Mouse (Mus musculus): ENCODE results near the gene Mast1. TPM values are rescaled to one million over a fixed set of nuclear protein-coding genes. Genes with fewer than 3 reads are reported as not detected.

Gene Mast1
- total and polyA plus RNA-seq, 3 experiments: 0.21 to 0.34 TPM; not detected in 1

DNA sequence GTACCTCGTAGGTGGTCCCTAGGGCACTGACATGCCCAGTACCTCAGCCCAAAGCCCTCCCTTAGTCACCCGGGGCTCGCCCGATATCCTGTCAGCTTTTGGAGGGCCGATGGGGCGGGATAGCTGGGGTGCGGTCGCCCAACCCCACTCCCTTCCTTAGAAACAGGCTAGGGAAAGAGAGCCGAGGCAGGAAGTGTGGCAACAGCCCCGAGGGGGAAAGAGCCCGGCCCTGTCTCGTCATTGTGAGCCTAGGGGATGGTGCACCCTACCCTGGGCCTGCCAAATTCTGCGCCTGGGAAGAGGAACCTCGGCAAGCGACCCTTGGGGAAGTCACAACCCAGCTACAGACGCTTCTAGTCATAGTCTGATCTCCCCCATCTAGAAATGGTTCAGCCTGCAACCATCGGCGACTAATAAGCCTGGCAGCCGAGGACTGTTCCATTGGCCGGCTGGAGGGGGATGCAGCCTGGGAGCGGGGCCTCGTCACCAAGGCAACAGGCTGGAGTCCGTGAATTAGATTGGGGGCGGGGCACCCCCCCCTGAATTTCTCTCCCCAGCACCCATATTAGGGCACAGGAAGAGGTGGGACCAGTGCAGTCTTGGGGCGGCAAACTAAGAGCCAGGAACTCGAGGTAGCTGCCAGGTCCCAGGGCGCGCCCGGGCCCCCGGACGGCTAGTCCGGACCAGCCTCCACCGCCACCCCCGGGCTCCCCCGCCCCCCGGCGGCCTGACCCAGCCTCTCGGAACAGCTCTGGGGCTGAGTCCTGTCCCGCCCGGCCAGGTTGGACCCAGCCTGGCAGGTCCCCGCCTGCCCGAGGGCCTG is 42.7 kb upstream of the Mast1 start (continued):
- peak; percentile 49; the same call in 1 of the 2 replicates for TF ChIP-seq MEF2A (IDR thresholded peaks at IDR 0.05; ENCODE audit: borderline replicate concordance, low read depth, low read length)
- no peak for TF ChIP-seq GABPA (IDR thresholded peaks at IDR 0.05; ENCODE audit: insufficient replicate concordance, low read depth, low read length)
- TF ChIP-seq MAZ (IDR thresholded peaks at IDR 0.05; ENCODE audit: low read depth, low read length): peak; percentile 89
- no peak for TF ChIP-seq ZKSCAN1 (IDR thresholded peaks at IDR 0.05; ENCODE audit: borderline replicate concordance, low read depth, low read length)
- no peak for TF ChIP-seq ZNF384 (IDR thresholded peaks at IDR 0.05; ENCODE audit: low read depth, low read length)
- peak; percentile 88 for TF ChIP-seq SIN3A (IDR thresholded peaks at IDR 0.05; ENCODE audit: low read length)
- TF ChIP-seq EP300 (IDR thresholded peaks at IDR 0.05; ENCODE audit: low read length): no peak
- TF ChIP-seq HCFC1 (IDR thresholded peaks at IDR 0.05; ENCODE audit: low read depth, low read length): peak; percentile 57
- TF ChIP-seq ZMIZ1 (IDR thresholded peaks at IDR 0.05; ENCODE audit: low read depth, low read length): no peak; the same call in 1 of the 2 replicates
- TF ChIP-seq ZC3H11A (IDR thresholded peaks at IDR 0.05; ENCODE audit: low read depth, low read length): no peak
- TF ChIP-seq POLR2A (IDR thresholded peaks at IDR 0.05; ENCODE audit: low read depth, low read length): peak; percentile 62
- peak; percentile 43 for TF ChIP-seq ETS1 (conservative IDR thresholded peaks at IDR 0.05; ENCODE audit: low read depth, low read length)
- no peak for TF ChIP-seq USF2 (conservative IDR thresholded peaks at IDR 0.05; ENCODE audit: low read depth, low read length)
- TF ChIP-seq UBTF (IDR thresholded peaks at IDR 0.05; ENCODE audit: low read depth, low read length): no peak

- peak within 1 kb of the TSS; percentile 81 for H3K9ac ChIP-seq (ENCODE audit: insufficient read depth, low read depth)
- in situ Hi-C loops (cut with MboI; ENCODE audit: low pct_ligation_motif_present, low pct_unique_long_range_greater_than_20kb, low sequenced_read_pairs) (no loop called here), dilution Hi-C loops (cut with MboI; ENCODE audit: extremely low pct_ligation_motif_present, extremely low pct_unique_long_range_greater_than_20kb, low sequenced_read_pairs) (no loop called here)
- no peaks in the 10 kb centered on the region for H3K9me3 ChIP-seq (replicated peaks; ENCODE audit: low read length)
- peaks cover 10 to 12% of the 10 kb centered on the region in 2 experiments for H3K36me3 ChIP-seq (replicated peaks in 1 of 2; ENCODE audit: control insufficient read depth in 1 of 2, insufficient read depth in 1 of 2, low read length in 1 of 2)
- peak within 1 kb of the TSS; percentile 96 for H3K4me2 ChIP-seq (ENCODE audit: insufficient read depth, low read depth, poor library complexity, severe bottlenecking)
- H3K4me1 ChIP-seq (ENCODE audit: control insufficient read depth in 1 of 2, insufficient read depth in 2 of 2): peaks cover 17 to 39% of the 10 kb centered on the region in 2 experiments
- no peaks in the 10 kb centered on the region for H3K27me3 ChIP-seq (replicated peaks)
- H3K4me3 ChIP-seq (replicated peaks in 1 of 3; ENCODE audit: low read depth in 2 of 3, low read length in 2 of 3, poor library complexity in 1 of 3): peak within 1 kb of the TSS; percentile 82 to 94 (median 92)
- H3K79me2 ChIP-seq (replicated peaks; ENCODE audit: control insufficient read depth, extremely low read depth, insufficient read depth, poor library complexity, severe bottlenecking): peaks cover 20% of the 10 kb centered on the region
- peak within 1 kb of the TSS; percentile 94 for H3K27ac ChIP-seq (ENCODE audit: insufficient read depth, low read depth)
- DNase-seq (ENCODE audit: extremely low read depth): peak; percentile 92
- TF ChIP-seq ZC3H11A (IDR thresholded peaks at IDR 0.05; ENCODE audit: low read depth, low read length) (no peak), USF2 (conservative IDR thresholded peaks at IDR 0.05; ENCODE audit: low read depth, low read length) (no peak), SIN3A (IDR thresholded peaks at IDR 0.05; ENCODE audit: low read length) (peak; percentile 99), NELFE (IDR thresholded peaks at IDR 0.05; ENCODE audit: low read depth, low read length) (peak; percentile 100), POLR2A (IDR thresholded peaks at IDR 0.05; ENCODE audit: low read depth, low read length) (peak; percentile 100), MAZ (IDR thresholded peaks at IDR 0.05; ENCODE audit: low read depth, low read length) (peak; percentile 100), MYC (IDR thresholded peaks at IDR 0.05; ENCODE audit: low read depth, low read length) (peak; percentile 23; the same call in 1 of the 2 replicates), IRF4 (IDR thresholded peaks at IDR 0.05; ENCODE audit: low read depth, low read length) (peak; percentile 70), JUND (conservative IDR thresholded peaks at IDR 0.05; ENCODE audit: low read depth, low read length) (no peak), ETS1 (conservative IDR thresholded peaks at IDR 0.05; ENCODE audit: low read depth, low read length) (peak; percentile 92), SMC3 (IDR thresholded peaks at IDR 0.05; ENCODE audit: low read depth, low read length) (peak; percentile 11; the same call in 1 of the 2 replicates), NRF1 (IDR thresholded peaks at IDR 0.05; ENCODE audit: low read depth, low read length) (peak; percentile 31), TBP (conservative IDR thresholded peaks at IDR 0.05; ENCODE audit: low read depth, low read length) (peak; percentile 96), USF1 (IDR thresholded peaks at IDR 0.05; ENCODE audit: low read depth, low read length) (no peak), BHLHE40 (IDR thresholded peaks at IDR 0.05; ENCODE audit: low read depth, low read length) (peak; percentile 85), ZKSCAN1 (IDR thresholded peaks at IDR 0.05; ENCODE audit: borderline replicate concordance, low read depth, low read length) (no peak), ZMIZ1 (IDR thresholded peaks at IDR 0.05; ENCODE audit: low read depth, low read length) (peak; percentile 100), MXI1 (IDR thresholded peaks at IDR 0.05; ENCODE audit: low read depth, low read length) (peak; percentile 98), HCFC1 (IDR thresholded peaks at IDR 0.05; ENCODE audit: low read depth, low read length) (peak; percentile 68), CHD1 (IDR thresholded peaks at IDR 0.05; ENCODE audit: low read depth, low read length) (no peak; the same call in 1 of the 2 replicates), CTCF (conservative IDR thresholded peaks at IDR 0.05 in 1 of 2, IDR thresholded peaks at IDR 0.05 in 1 of 2; ENCODE audit: low read depth in 2 of 2, low read length in 2 of 2) (no peak), EP300 (IDR thresholded peaks at IDR 0.05; ENCODE audit: low read length) (no peak), JUN (IDR thresholded peaks at IDR 0.05; ENCODE audit: insufficient read depth, low read depth, low read length) (no peak), TCF12 (IDR thresholded peaks at IDR 0.05; ENCODE audit: low read depth, low read length) (peak; percentile 97), POLR2AphosphoS2 (IDR thresholded peaks at IDR 0.05; ENCODE audit: low read depth, low read length) (peak; percentile 100), KAT2A (IDR thresholded peaks at IDR 0.05; ENCODE audit: insufficient replicate concordance, low read length) (0 out of 2 replicates have a peak, but pooled peaks have one; percentile 48), ELF1 (IDR thresholded peaks at IDR 0.05; ENCODE audit: low read depth, low read length) (peak; percentile 99), ZNF384 (IDR thresholded peaks at IDR 0.05; ENCODE audit: low read depth, low read length) (no peak)
Measured at GRCm38 (mm10) chr8:84978248-84978940, 41.2 kb upstream of the Mast1 start, which contains the start of gene Junb. Gene Junb (minus strand): TSS chr8:84978718.

Measured in CH12.LX (cell line).